Mouse (Mus musculus) lung, adult 2 months (tissue): Measurements from ENCODE around the gene Med21.

ENCODE experiments used
- CTCF ChIP-seq: fragments of 200-500 bp; IDR thresholded peaks from 2 replicates; pipeline ENCODE4 v1.5.1; 2011; ENCODE audit warnings: mild to moderate bottlenecking, low read length, control low read depth; ENCODE audit not compliant: insufficient read depth
- POLR2A ChIP-seq: fragments of 200-500 bp; IDR thresholded peaks from 2 replicates; pipeline ENCODE4 v1.6.1; 2011; ENCODE audit warnings: low read depth, mild to moderate bottlenecking, control low read depth, low read length, borderline replicate concordance; ENCODE audit errors: extremely low read depth

GRCm38 (mm10) chr6:146676904-146677303 lies 34.6 kb downstream of the Med21 start:
- TF ChIP-seq CTCF (no peak), POLR2A (no peak)
